Mouse (Mus musculus) hindbrain, embryonic 16.5 days (tissue): ENCODE results near the gene Arid3a. TPM values are rescaled to one million over a fixed set of nuclear protein-coding genes. Genes with fewer than 3 reads are reported as not detected.

ENCODE experiments used
- ATAC-seq: fragments of 200-750 bp; cut with Nextera tagmentation; 2 replicates; pipeline ENCODE4 v1.8.0; 2017; ENCODE audit warnings: moderate TSS enrichment, moderate library complexity
- H3K27ac ChIP-seq: fragments of 300-500 bp; sonication (generic); 2 replicates; pipeline ENCODE4 v1.5.1; 2014; ENCODE audit warnings: low read depth, mild to moderate bottlenecking, control low read depth, low read length, moderate library complexity
- H3K27me3 ChIP-seq: fragments of 300-500 bp; sonication (generic); replicated peaks from 2 replicates; pipeline ENCODE4 v1.6.1; 2014; ENCODE audit warnings: low read length; ENCODE audit not compliant: control insufficient read depth, insufficient read depth
- H3K36me3 ChIP-seq: fragments of 300-500 bp; sonication (generic); 2 replicates; pipeline ENCODE4 v1.6.1; 2014; ENCODE audit warnings: mild to moderate bottlenecking, low read length, moderate library complexity, mixed read lengths; ENCODE audit not compliant: control insufficient read depth, insufficient read depth
- H3K4me1 ChIP-seq: fragments of 300-500 bp; sonication (generic); 2 replicates; pipeline ENCODE4 v1.6.1; 2014; ENCODE audit warnings: low read depth, low read length; ENCODE audit not compliant: control insufficient read depth, insufficient read depth
- H3K4me2 ChIP-seq: fragments of 300-500 bp; sonication (generic); 2 replicates; pipeline ENCODE4 v1.6.1; 2014; ENCODE audit warnings: mild to moderate bottlenecking, low read length, control low read depth, moderate library complexity
- H3K4me3 ChIP-seq: fragments of 300-500 bp; sonication (generic); 2 replicates; pipeline ENCODE4 v1.5.1; 2014; ENCODE audit warnings: mild to moderate bottlenecking, low read length, control low read depth, moderate library complexity
- H3K9ac ChIP-seq: fragments of 300-500 bp; sonication (generic); 2 replicates; pipeline ENCODE4 v1.6.1; 2014; ENCODE audit warnings: low read depth, mild to moderate bottlenecking, control low read depth, low read length, moderate library complexity
- H3K9me3 ChIP-seq: fragments of 300-500 bp; sonication (generic); 2 replicates; pipeline ENCODE4 v1.6.1; 2014; ENCODE audit warnings: mild to moderate bottlenecking, low read length, moderate library complexity; ENCODE audit not compliant: control insufficient read depth
- WGBS: fragments of 180-500 bp; shearing (Covaris S2); extraction: QIAGEN DNeasy Blood & Tissue Kit; methylation state at CpG from one replicate; pipeline ENCODE4 v1.1.7; 2014; 5-methylcytosine and 5-hydroxymethylcytosine counted together
- polyA plus RNA-seq: library from polyadenylated mRNA; unstranded; fragments of >200 nt; fragmentation: Nextera tagmentation; extraction: Ambion mirVana; gene quantifications from 2 replicates; pipeline ENCODE4 v1.2.1, GENCODE M21; 2015

Arid3a gene
- polyA plus RNA-seq, 1 experiment from 2014 or later, result 1.7 TPM

DNA sequence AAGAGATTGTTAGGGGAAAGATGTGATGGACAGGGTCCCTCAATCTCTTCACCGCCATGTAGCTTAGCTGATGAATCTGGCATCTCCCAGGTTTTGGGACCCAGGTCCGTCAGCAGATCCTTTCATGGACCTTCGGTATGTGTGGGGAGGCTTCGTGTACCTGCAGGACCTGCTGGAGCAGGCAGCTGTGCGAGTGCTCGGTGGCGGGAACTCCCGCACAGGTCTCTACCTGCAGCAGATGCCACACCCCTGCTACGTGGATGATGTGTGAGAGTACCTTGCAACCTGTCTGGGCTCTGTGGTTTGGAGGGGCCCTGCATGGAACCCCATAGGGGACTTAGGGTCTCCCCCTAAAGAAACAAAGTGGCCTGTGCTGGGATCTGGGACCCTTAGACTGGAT, 75.1 kb downstream of the Arid3a start:
- Histone ChIP-seq H3K27ac (no peak overlapping the region), H3K4me3 (no peak overlapping the region), H3K27me3 (peaks cover 3% of the 10 kb centered on the region), H3K36me3 (no peaks in the 10 kb centered on the region), H3K9me3 (no peaks in the 10 kb centered on the region), H3K4me1 (peaks cover 13% of the 10 kb centered on the region), H3K9ac (no peak overlapping the region), H3K4me2 (no peak overlapping the region)
- ATAC-seq, result no peak
- 83% methylated on average over 9 of the region's 9 CpGs for WGBS

DNA sequence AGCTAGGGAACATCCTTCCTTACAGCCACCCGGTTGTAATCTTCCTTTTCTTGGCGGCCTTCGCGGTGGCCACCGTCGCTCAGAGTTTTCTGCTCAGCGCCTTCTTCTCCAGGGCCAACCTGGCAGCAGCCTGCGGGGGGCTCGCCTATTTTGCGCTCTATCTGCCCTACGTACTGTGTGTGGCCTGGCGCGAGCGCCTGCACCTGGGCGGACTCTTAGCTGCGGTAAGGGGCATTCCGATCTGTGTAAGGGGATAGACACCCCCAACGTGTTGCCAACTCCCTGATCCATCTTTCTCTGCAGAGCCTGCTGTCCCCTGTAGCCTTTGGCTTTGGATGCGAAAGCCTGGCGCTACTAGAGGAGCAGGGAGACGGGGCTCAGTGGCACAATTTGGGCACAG, 76.0 kb downstream of the Arid3a start:
- no peak for ATAC-seq
- Histone ChIP-seq H3K9me3 (no peaks in the 10 kb centered on the region), H3K27me3 (peaks cover 3% of the 10 kb centered on the region), H3K9ac (no peak overlapping the region), H3K27ac (no peak overlapping the region), H3K36me3 (no peaks in the 10 kb centered on the region), H3K4me1 (peaks cover 5% of the 10 kb centered on the region), H3K4me2 (no peak overlapping the region), H3K4me3 (no peak overlapping the region)
- WGBS, result 30% methylated on average over 21 of the region's 21 CpGs

DNA sequence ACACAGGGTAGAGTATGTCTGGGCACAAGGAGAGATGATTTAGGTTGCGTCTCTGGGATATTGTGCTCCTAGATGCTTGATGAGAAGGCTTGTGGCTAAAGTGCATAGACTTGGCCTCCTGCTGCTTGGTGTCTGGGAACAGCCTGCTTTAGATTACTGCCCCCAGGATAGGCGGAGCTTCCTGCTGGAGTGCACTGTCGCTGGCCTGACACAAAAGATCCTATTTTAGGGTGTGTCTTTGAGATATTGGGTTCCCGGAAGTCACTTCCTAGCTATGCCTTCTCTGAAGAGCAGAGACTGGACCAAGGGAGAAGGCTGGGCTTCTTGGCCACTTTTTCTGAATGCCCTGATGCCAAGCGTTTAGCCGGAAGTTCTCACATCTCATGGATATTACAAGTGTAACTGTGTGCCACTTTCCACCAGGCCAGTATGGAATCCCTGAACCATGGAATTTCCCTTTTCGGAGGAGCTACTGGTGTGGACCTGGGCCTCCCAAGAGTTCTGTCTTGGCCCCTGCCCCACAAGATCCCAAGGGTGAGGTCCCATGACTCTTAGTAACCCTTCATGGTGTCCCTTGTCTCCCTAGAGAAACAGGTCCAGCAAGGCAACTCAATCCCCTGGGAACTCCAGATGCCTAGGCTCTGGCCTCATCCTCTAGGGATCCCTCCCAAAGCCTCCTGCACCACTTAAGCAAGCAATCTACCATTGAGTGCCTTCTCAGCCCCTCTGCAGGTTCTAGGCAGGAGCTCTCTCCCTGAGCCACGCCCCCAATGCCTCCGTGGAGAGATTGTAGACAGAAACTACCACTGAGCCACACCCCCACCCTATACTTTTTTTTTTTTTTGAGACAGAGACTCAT, 76.8 kb downstream of the Arid3a start:
- Histone ChIP-seq H3K4me1 (no peaks in the 10 kb centered on the region), H3K27me3 (peaks cover 3% of the 10 kb centered on the region), H3K9ac (no peak overlapping the region), H3K9me3 (no peaks in the 10 kb centered on the region), H3K36me3 (no peaks in the 10 kb centered on the region; the same call in 1 of the 2 replicates), H3K4me2 (no peak overlapping the region), H3K27ac (no peak overlapping the region), H3K4me3 (no peak overlapping the region)
- ATAC-seq, result no peak
- WGBS, result 59% methylated on average over 9 of the region's 9 CpGs

DNA sequence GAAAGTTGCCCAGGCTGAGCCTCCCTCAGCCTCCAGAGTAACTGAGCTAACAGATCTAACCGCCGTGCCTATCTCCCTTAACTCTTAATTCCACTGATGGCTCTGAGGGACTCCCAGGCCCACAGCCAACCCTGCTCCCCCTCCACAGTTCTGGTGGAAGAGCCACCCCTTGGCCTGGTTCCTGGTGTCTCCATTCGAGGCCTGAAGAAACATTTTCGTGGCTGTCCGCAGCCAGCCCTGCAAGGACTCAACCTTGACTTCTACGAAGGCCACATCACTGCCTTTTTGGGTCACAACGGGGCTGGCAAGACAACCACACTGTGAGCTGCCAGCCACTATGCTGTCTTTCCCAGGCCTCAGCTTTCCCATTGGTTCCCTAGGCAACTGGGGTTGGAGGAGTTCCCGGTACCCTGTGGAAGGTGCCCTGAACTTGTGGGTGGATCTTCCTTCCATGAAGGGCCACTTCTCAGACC, 77.4 kb downstream of the Arid3a start:
- no peak for ATAC-seq

More for the DNA sequence above, 77.4 kb downstream of the Arid3a start:
- Histone ChIP-seq H3K36me3 (peaks cover 5% of the 10 kb centered on the region), H3K27me3 (peaks cover 3% of the 10 kb centered on the region), H3K9ac (no peak overlapping the region), H3K27ac (no peak overlapping the region), H3K9me3 (peaks cover 5% of the 10 kb centered on the region), H3K4me2 (no peak overlapping the region), H3K4me3 (no peak overlapping the region), H3K4me1 (no peaks in the 10 kb centered on the region)
- WGBS, result 78% methylated on average over 8 of the region's 8 CpGs

Other genes starting within 250 kb of the Arid3a start
- 73.5 and 84.7 TPM in 2 replicates for gene Cdc34, start 244.8 kb upstream of the Arid3a start, polyA plus RNA-seq
- 1.7 TPM in 2 replicates for gene Gzmm, start 238.0 kb upstream of the Arid3a start, polyA plus RNA-seq
- gene Bsg, start 222.6 kb upstream of the Arid3a start, polyA plus RNA-seq, result 1,077 and 1,193 TPM in 2 replicates
- gene Hcn2, start 210.4 kb upstream of the Arid3a start, polyA plus RNA-seq, result 1.2 and 1.4 TPM in 2 replicates
- gene Polrmt, start 180.5 kb upstream of the Arid3a start, polyA plus RNA-seq, result 37.1 and 50.6 TPM in 2 replicates
- gene Fgf22, start 172.0 kb upstream of the Arid3a start, polyA plus RNA-seq, result 1.9 and 3.1 TPM in 2 replicates
- 74.2 and 101 TPM in 2 replicates for gene Rnf126, start 160.1 kb upstream of the Arid3a start, polyA plus RNA-seq
- gene Fstl3, start 149.8 kb upstream of the Arid3a start, polyA plus RNA-seq, result 2.6 and 3.0 TPM in 2 replicates
- 0.31 TPM in 1 of 2 replicates, not detected in the other for gene Prss57, start 136.1 kb upstream of the Arid3a start, polyA plus RNA-seq
- 297 and 309 TPM in 2 replicates for gene Palm, start 133.5 kb upstream of the Arid3a start, polyA plus RNA-seq
- 0.46 and 0.59 TPM in 2 replicates for gene Misp, start 106.1 kb upstream of the Arid3a start, polyA plus RNA-seq
- 61.2 and 79.2 TPM in 2 replicates for gene Ptbp1, start 72.6 kb upstream of the Arid3a start, polyA plus RNA-seq
- 10.4 and 11.2 TPM in 2 replicates for gene Prtn3, start 52.6 kb upstream of the Arid3a start, polyA plus RNA-seq
- 387 and 426 TPM in 2 replicates for gene Plppr3, start 52.4 kb upstream of the Arid3a start, polyA plus RNA-seq
- gene Elane, start 40.8 kb upstream of the Arid3a start, polyA plus RNA-seq, result 0.26 and 0.32 TPM in 2 replicates
- not detected in 2 replicates for gene Cfd, start 36.2 kb upstream of the Arid3a start, polyA plus RNA-seq
- 48.2 and 53.8 TPM in 2 replicates for gene Med16, start 18.1 kb upstream of the Arid3a start, polyA plus RNA-seq
- 1.4 and 18.3 TPM in 2 replicates for gene Gm26602, start 16.2 kb upstream of the Arid3a start, polyA plus RNA-seq
- 3.1 and 3.7 TPM in 2 replicates for gene Kiss1r, start 10.1 kb upstream of the Arid3a start, polyA plus RNA-seq
- gene R3hdm4, start 5.8 kb upstream of the Arid3a start, polyA plus RNA-seq, result 293 and 300 TPM in 2 replicates
- gene Wdr18, start 33.1 kb downstream of the Arid3a start, polyA plus RNA-seq, result 97.7 and 102 TPM in 2 replicates
- 0.45 and 0.46 TPM in 2 replicates for gene Grin3b, start 43.7 kb downstream of the Arid3a start, polyA plus RNA-seq
- gene Tmem259, start 57.3 kb downstream of the Arid3a start, polyA plus RNA-seq, result 11.7 and 17.4 TPM in 2 replicates
- 30.5 and 38.9 TPM in 2 replicates for gene Cnn2, start 61.5 kb downstream of the Arid3a start, polyA plus RNA-seq
- gene Abca7, start 69.5 kb downstream of the Arid3a start, polyA plus RNA-seq, result 4.2 and 5.1 TPM in 2 replicates
- gene Arhgap45, start 89.6 kb downstream of the Arid3a start, polyA plus RNA-seq, result 1.7 and 2.2 TPM in 2 replicates
- gene Polr2e, start 112.8 kb downstream of the Arid3a start, polyA plus RNA-seq, result 141 and 143 TPM in 2 replicates
- gene Gpx4, start 120.1 kb downstream of the Arid3a start, polyA plus RNA-seq, result 601 and 643 TPM in 2 replicates
- gene Sbno2, start 178.5 kb downstream of the Arid3a start, polyA plus RNA-seq, result 10.3 and 13.0 TPM in 2 replicates
- 17.7 and 18.3 TPM in 2 replicates for gene Stk11, start 188.8 kb downstream of the Arid3a start, polyA plus RNA-seq
- 554 and 581 TPM in 2 replicates for gene Atp5d, start 211.6 kb downstream of the Arid3a start, polyA plus RNA-seq
- gene Cbarp, start 213.8 kb downstream of the Arid3a start, polyA plus RNA-seq, result 98.8 and 130 TPM in 2 replicates
- gene Midn, start 221.2 kb downstream of the Arid3a start, polyA plus RNA-seq, result 16.0 and 16.1 TPM in 2 replicates
- 288 and 311 TPM in 2 replicates for gene Cirbp, start 238.9 kb downstream of the Arid3a start, polyA plus RNA-seq
- gene 1600002K03Rik, start 245.9 kb downstream of the Arid3a start, polyA plus RNA-seq, result 9.4 and 10.1 TPM in 2 replicates